Mouse (Mus musculus) urinary bladder, postnatal 4 days (tissue): ENCODE measurements at regions not wholly inside any gene's neighbourhood (a gene's known extent, or its start where the extent isn't known, plus 50 kb on each side); places are given as distances from the start of the nearest gene placed in this dataset.

Experiments
- DNase-seq, 2 experiments: peaks; one replicate each; pipeline ENCODE4 v3.0.0; 2021 to 2022; ENCODE audit warnings: low spot score in 2 of 2

GRCm38 (mm10) chr1:187413881-187414280, 194.7 kb upstream of the Esrrg start:
- no peak for DNase-seq

GRCm38 (mm10) chr1:187418186-187419140, 190.1 kb upstream of the Esrrg start:
- no peak for DNase-seq

GRCm38 (mm10) chr1:187428536-187429215, 179.9 kb upstream of the Esrrg start:
- no peak for DNase-seq

- no peak for DNase-seq
Observed at GRCm38 (mm10) chr1:187433716-187434634, 174.6 kb upstream of the Esrrg start.

- DNase-seq: no peak
Observed at GRCm38 (mm10) chr1:187439170-187439914, 169.2 kb upstream of the Esrrg start.

- DNase-seq: no peak
Observed at GRCm38 (mm10) chr1:187441668-187442193, 166.9 kb upstream of the Esrrg start.

GRCm38 (mm10) chr1:187446511-187446910, 162.1 kb upstream of the Esrrg start:
- no peak for DNase-seq

- peak; percentile 62 to 70 for DNase-seq
Observed at GRCm38 (mm10) chr1:187448173-187448572, 160.4 kb upstream of the Esrrg start.

- DNase-seq: no peak
Observed at GRCm38 (mm10) chr1:187450106-187450505, 158.5 kb upstream of the Esrrg start.

- no peak for DNase-seq
Observed at GRCm38 (mm10) chr1:187452189-187452588, 156.4 kb upstream of the Esrrg start.

GRCm38 (mm10) chr1:187454431-187454830, 154.2 kb upstream of the Esrrg start:
- DNase-seq: no peak

- DNase-seq: no peak
Observed at GRCm38 (mm10) chr1:187484821-187485220, 123.8 kb upstream of the Esrrg start.

GRCm38 (mm10) chr1:187487948-187488690, 120.5 kb upstream of the Esrrg start:
- no peak for DNase-seq

GRCm38 (mm10) chr1:187489452-187489851, 119.1 kb upstream of the Esrrg start:
- DNase-seq: no peak

GRCm38 (mm10) chr1:187505368-187505767, 103.2 kb upstream of the Esrrg start:
- DNase-seq: no peak

- DNase-seq: no peak
Observed at GRCm38 (mm10) chr1:187507217-187507616, 101.4 kb upstream of the Esrrg start.

- DNase-seq: no peak
Observed at GRCm38 (mm10) chr1:187531349-187531922, 77.2 kb upstream of the Esrrg start.

- no peak for DNase-seq
Observed at GRCm38 (mm10) chr1:187536263-187536662, 72.3 kb upstream of the Esrrg start.

GRCm38 (mm10) chr1:187556718-187557117, 51.9 kb upstream of the Esrrg start:
- DNase-seq: no peak
